Mouse (Mus musculus): ENCODE results near the gene Sf3a2.
A peak's percentile ranks its signal among the peaks of the same experiment; 100 is the strongest.

Sf3a2 gene

DNA sequence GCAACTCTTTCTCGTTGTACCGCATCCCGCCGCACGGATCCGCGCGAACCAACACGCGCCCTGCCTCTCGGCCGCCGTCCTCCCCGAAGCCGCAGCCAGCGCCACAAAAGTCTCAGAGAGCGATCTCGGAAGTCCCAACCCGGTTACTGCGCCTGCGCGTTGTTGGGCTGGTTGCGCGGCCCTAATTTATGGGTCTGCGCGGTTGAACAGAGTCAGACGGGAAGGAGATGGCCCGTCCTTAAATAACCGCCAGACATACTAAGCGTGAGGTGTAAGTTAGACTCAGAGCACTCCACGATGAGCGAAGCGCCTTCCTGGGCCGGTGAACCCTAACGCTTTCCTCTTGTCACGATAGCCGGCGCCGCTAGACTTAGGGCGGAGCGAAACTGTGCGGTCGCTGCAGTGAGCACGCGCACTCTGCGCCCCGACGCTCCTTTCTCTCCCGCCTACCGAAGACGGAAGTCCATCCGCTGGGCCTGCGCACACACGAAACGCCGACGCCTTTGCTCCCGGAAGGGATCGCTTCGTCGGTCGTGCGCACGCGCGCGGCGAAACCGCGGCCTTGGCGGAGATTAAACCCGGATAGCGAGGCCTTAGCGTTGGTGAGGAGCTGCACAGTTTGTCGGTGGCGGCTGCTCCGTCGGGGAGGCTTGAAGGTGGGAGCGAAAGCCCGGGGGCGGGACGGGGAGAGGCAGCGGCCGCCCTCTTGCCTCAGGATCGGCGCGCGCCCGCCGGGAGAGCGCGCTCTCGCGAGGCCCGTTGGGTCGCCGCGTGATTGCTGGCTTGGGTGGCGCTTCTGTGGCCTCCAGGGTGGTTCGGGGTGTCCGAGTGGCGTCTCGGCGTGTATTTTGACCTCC lies at the start of gene Sf3a2, which contains the start of gene Plekhj1:
Sf3a2 (plus strand) TSS at position 49 of the 857 bp plus-strand sequence.
Plekhj1 (minus strand) TSS at position 477 of the 857 bp plus-strand sequence.
- peak; percentile 98 for DNase-seq

DNA sequence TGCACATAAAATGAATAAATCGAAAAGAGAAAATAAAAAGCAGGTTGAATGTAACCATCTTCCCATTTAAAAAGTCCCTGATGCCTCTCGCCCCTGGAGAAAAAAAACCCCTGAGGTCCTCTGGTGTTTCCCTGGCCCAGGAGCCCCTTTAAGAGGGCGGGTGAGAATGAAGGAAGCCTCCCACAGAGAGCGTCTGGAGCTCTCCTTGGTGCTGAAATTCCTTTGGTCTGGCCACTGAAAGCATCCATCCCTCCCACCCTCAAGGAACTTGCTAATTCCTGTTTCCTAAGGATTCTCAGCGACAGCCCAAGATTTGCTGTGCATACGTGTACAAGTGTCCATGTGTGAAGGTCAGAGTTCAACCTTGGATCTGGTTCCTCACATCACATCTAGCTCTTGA lies 49.4 kb upstream of the Sf3a2 start:
- DNase-seq = no peak

DNA sequence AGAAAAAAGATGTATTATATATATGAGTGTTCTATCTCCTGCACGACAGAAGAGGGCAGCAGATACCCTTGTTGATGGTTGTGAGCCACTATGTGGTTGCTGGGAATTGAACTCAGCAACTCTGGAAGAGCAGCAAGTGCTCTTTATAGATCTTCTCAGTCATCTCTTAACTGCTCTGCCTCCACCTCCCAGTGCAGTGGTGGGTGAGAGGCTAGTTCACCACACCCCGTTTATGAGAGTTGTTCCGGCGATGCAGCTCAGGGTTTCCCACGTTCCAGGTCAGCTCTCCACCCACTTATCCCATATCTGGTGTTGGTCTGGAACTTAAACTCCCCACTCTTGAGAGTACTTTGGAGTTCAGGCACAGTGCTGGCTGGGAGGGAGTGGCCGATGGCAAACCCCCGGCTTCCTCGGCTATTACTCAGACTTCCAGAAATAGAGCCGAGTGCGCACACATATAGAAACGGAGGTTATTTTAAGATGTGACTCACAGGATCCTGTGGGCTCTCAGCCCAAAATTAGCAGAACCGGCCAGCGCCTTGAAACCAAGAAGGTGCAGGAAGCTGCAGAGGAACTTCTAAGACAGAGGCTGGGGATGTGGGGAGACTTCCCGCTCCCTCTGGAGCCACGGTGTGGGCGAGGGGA lies 46.7 kb upstream of the Sf3a2 start:
- DNase-seq = no peak

DNA sequence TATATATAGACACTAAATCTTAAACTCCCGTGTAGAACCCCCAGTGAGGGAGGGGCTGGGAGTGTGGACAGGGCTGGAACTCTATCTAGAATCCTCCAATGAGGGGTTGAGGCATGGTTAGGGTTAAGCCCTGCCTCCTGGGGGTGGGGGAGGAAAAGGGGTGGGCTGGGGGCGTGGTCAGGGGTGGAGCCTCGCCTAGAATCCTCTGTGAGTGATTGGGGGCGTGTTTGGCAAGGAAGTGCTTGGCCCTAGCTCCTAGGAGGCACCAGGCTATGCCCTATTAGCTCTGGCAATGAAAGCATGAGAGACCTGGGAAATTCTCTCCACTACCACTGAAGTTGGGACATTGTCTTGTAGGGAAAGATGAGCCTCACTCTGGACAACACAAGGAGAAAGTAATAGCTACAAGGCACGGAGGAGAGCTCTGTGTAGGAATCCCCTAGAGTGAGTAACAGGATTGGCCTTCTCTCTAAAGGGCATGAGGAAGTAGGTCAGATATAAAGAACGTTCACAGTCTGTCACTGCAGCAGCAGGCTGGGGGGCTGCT lies 45.8 kb upstream of the Sf3a2 start:
- peak; percentile 62 for DNase-seq

DNA sequence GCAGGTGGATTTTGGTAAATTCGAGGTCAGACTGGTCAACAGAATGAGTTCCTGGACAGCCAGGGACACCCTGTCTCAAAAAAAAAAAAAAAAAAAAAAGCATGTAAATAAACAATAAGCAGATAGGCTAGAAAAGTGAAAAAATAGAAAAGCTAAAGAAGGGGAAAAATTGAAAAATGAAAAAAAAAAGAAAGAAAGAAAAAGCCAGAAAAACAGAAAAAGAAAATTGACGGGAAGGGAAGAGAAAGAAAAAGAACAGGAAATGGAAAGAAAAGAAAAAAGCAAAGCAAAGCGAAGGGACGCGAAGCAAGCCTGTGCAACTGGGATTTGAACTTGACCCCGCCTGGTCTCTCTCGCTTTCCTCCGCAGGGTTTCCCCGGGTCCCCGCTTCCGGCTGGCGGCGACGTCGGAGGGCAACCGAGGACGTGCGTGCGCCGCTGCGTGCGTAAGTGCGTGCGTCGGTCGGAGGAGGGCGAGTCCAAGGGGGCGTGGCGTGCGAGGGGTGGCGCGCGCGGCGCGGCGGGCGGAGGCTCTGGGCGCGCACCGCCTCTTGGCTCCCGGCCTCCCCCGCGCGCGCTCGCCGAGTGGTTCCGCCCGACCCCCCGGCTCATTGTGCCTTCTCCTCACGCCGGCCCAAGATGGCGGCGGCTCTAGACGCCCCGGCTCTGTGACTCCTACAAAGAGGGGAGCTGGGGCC lies 43.3 kb upstream of the Sf3a2 start, which contains the start of gene Dot1l:
Dot1l (plus strand) TSS at position 613 of the 697 bp plus-strand sequence.
- DNase-seq = peak; percentile 99

DNA sequence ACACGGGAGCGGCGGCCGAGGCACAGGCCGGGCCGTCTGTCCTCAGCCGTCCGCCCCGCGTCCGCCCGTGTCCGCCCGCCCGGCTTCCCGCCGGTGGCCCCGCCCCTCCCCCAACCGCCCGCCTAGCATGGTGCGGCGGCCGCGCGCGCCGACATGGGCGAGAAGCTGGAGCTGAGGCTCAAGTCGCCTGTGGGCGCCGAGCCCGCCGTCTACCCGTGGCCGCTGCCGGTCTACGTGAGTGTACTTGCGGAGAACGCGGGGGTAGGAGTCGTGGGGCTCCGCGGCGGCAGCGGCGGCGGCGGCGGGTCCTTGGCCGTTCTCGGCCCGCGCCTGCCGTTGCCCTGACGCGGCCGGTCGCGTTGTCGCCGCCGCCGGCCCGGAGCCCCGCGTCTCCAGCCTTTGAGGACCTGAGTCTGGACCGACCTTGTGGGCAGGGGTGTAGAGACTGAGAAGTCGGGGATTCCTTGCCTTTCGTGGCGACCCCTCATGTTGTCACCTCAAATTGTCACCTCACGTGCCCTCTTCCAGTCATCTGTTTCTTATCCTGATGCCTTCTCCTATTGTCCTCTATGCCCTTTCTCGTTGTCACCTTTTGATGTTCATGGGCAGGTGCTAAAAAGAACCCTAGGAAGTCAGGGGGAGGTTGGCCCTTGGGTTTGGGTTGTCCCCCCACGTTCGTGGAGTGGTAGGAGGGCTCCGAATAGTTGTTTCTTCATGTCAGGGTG lies 42.5 kb upstream of the Sf3a2 start:
- no peak for DNase-seq

DNA sequence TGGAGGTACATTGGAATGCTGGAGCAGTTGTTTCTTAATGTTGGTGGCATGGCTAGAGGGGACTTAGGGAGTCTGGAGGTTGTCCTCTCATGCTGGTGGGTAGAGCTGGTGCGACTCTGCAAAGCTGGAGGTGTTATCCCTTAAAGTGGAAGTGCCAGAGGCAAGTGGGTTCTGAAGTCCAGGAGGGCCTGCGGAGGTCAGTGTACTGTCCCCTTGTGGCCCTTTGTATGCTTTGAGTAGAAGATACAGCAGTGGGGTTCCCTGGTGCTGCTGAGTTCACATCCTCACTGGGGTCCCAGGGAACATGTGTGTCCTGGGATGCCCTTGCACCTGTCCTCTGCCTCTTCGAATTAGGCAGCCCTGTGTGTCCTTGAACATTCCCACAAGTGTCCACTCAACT lies 41.9 kb upstream of the Sf3a2 start:
- DNase-seq = no peak

DNA sequence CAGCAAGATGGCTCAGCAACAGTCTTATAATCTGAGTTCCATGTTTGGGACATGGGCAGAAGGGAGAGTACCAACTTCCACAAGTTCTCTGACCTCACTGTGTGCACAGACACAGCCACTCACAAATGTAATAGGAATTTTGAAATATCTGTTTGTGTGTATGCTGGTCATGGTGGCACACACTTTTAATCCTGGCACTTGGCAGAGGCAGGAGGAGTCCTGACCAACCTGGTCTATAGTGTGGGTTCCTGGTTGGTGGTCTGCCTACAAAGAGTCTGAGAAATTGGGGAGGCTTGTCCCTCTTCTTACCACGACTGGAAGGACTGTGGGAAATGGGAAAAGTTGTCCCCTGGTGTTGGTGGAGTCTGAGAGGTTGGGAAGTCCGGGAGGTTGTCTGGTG lies 41.5 kb upstream of the Sf3a2 start:
- no peak for DNase-seq

DNA sequence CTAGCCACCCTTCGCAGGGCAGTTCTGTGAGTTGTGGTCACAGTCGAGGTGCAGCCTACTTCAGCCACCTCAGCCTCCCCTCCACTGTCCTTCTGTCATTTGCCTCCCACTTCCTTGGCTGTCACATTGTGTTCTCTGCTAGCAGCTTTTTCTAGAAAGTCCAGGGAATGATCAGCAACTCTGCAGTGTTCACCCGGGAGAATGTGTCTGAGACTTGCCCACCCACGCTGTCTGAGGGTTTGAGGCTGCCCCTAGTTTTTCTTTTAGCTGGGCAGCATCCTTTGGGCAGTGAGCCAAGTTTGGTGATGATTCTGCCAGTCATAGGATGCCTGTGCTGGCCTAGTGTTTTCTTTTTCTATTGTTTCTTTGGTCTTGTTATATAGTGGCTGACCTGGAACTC lies 41.0 kb upstream of the Sf3a2 start:
- DNase-seq = no peak

DNA sequence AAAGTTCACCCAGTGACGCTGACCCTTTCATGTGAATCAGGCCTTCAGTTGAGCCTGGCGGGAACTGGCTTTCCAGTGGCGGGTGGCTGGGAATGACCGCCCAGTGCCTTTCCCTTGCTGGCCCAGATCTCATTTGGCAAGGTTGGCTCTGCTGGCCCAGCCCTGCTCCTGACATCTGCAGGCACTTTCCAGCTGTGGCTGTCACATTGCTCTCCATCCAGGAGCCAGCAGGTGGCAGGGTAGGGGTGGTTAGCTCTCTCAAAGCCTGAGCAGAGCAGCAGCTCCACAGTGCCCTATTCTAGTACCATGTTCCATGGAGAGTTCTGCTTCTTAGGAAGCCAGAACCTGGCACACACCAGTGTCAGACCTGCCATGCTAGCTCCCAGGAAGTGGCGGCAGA lies 40.3 kb upstream of the Sf3a2 start:
- peak; percentile 46 for DNase-seq

DNA sequence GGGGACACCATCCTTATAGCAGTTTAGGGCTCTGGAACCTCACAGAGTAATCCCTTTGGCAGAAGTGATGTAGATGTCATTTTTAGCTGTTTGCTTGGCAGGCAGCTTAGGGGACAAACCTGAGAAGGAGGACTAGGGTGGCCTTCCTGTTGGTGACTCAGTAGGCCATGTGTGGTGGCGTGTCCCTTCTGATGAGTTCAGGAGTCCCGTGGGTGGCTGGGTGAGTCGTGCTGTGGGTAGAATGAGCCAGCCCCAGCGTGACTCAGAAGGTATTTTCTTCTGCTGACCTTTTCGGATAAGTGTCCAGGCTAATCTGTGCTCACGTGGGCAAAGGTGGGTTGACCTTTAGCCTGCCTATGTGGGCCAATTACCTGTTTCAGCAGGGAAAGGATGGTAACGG lies 39.3 kb upstream of the Sf3a2 start:
- DNase-seq = no peak

DNA sequence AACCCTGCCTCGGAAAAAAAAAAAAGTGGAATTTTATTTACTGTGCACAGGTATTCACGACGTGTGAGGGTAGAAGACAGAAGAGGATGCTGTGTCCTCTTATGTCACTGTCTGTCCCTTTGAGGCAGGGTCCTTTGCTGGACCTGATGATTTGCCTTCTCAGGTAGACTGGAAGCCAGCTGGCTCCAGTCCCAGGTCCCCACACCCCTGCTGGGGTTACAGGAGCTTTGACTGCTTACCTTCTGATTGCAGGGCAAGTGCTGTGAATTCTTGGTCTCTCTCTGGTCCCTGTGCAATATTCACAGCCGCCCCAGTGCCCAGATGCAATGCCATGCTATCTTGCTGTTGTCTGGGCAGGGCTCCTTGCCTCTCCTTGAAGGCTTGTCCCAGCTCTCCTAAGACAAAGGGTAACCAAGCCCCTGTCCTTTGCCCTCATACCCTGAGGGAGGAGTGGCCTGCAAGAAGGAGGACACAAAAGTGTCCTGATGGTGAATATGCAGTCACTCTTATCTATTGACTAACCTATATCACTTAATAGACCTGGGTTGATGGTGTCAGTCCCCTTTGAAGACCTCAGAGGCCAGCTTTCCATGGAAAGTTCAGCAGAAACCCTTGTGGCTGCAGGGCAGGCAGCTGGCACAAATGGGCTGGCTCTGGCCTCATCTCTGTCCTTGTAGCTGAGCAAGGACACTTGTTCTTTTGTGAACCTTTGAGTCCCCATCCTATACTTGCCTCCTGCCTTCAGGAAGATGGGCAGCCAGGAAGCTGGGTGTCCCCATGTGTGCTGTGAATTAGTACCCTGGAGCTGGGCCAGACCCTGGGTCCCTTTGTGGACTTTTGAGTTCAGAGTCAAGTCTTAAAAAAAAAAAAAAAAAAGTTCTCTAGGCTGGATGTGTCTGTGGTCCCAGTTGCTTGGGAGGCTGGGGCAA lies 37.1 kb upstream of the Sf3a2 start:
- no peak for DNase-seq

DNA sequence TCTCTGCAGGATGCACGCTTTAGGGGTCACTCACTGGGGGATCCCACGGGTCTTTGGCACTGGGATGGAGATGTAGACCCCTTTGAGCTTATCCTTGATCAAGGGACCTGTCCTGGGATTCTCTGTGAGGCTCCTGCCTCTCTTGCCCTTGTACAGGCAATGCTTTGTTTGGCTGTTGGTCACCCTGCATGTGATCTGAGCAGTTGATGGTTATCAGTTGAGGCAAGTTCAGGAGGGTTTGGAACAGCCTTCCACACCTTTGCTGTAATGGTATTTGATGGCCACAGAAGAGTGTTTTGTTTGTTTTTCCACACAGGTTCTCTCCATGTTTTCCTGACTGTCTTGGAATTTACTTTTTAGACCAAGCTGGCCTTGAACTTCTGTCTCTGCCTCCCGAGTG lies 36.2 kb upstream of the Sf3a2 start:
- no peak for DNase-seq

DNA sequence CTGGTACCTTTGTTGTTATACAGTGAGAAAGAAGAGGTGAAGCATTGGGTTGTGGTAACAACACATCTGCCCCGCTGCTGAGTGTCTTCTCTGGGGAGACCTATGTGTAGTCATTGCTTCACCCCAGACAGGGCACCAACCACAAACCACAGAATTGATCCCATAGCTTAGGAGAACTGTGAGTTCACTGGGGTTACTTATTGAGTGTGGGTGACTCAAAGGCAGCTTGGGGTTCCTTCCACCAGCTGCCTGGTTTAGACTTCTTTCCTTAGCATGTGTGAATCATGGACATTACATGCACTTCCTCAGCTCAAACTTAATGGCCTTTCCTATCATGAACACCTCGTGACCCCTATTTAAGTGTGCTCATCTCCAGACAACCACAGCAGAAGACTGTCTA lies 34.5 kb upstream of the Sf3a2 start:
- no peak for DNase-seq

DNA sequence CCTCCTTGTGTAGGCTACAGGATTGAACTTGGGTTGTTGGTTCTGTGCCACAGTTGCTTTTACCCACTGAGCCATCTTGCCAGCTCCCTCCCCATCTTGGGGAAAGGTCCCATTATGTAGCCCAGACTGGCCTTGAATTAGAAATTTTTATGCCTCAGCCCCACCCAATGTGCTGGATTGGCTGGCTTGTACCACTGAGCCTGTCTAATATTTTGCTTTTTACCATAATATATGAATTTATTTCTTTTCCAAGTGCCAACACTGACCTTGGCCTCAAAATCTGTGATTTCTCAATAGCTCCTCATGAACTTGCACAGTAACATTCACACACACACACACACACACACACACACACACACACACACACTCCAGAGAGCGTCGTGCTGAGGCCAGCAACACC lies 32.3 kb upstream of the Sf3a2 start:
- no peak for DNase-seq

DNA sequence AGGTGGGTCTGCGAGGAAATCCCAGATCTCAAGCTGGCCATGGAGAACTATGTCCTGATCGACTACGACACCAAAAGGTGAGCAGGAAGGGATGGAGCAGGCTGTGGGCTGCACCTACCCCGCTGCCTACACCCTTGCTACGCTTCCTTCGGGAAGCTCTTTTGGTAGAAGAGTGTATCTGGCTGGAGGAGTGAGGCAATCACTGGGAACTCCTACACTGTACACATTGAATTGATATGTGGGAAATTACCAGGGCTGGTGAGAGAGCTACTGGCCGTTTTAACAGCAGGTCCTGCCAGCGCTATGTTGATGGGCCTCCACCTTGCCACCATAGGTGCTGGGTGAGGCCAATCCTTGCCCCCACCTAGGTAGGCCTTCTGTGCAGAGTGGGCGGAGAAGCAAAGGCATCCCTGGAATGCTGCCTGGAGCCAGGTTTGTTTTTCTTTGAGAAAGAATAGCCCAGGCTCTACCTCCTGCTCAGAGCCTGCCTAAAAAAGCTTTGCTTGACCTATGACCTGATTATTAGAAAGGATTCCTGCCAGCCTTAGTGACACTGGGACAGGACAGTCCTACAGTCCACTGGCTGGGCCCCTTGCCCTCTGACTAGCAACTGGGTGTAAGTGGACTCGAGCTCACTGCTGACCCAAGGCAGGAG lies 31.7 kb upstream of the Sf3a2 start:
- no peak for DNase-seq

DNA sequence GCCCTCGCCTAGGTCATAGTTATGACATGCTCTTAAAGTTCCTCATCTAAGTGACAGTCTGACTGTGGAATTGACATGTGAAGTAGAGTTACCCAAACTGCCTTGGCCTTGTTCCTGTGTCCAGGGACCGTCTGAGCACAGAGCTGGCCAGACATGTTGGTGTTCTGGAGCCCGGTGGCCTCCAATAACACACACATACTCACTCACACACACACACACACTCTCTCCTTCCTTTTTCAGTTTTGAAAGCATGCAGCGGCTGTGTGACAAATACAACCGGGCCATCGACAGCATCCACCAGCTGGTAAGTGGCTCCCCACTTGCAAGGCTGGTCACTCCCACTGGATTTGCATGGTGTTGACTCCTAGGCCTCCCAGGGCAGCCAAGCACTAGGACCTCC lies 29.6 kb upstream of the Sf3a2 start:
- DNase-seq = no peak

DNA sequence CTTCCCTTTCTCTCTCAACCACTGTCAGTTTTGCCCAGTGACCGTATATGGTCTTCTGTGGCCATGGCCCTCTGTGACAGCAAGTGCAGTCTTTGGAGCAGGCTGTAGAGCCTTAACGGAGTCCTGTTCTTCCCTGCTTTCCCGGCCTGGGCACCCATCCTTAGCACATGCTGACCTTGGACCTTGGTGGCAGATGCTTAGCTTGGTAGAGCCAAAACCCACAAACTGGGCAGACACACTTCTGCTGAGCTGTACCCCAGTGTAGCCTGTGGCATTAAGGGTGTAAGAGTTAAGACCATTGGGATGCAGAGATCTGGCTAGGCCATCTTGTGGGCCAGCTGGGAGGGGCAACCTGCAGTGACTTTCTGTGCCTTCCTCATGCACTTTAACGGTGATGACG lies 24.2 kb upstream of the Sf3a2 start:
- no peak for DNase-seq

DNA sequence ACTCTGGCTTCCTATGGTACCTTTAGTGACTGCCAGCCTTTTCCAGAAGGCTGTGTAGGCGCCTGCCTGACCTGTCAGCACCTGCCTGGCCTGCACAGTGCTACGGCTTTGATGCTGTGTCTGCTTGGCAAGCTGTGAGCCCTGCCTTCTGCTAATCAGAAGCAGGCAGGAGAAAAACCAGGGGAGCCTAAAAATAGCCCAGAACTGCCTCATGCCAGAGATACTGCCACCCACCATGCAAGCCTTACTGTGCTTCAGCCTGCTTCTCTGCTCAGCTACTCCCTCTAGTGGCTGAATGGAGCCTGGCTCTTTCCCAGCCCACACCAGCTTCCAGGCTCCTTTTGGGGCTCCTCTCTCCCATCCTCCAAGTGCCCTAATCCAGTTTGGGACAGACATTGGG lies 23.4 kb upstream of the Sf3a2 start:
- DNase-seq = peak; percentile 82

DNA sequence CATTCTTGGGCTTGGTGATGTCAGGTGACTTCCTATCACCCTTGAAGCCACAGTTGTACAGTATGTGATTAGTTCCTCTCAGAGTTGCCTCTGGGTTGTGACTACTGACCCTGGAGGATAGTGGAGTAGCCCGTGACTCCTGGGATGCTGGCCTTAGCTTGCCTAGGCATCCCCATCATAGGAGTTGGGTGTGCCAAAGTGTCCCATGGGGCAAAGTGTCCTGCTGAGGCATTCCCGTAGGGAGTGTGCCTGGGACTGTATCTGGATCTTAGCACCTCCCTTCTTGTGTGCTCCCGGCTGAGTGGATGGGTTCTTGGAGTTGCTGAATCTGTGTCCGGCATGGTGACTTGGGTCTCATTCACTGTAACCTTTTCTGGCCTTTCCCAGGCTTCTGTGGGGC lies 23.0 kb upstream of the Sf3a2 start:
- DNase-seq = no peak

DNA sequence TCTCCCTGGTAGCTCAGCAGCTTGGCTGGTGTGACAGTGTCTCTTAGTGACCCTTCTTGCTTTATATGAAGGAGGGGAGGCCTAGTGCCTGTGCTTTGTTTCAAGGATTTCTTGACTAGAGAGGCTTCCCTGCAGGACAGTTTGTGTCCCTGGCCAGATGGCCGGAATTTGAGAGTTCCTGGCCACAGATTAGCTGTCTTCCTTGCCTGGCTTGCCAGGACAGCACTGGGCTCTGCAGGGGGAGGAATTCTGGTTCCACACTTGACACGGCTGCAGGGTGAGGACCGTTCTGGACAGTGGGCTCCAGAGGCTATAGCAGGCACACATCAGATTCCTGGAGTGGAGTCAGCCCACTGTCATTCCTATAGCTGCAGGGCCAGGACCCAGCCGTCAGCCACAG lies 22.3 kb upstream of the Sf3a2 start:
- no peak for DNase-seq

All from right cerebral cortex, postnatal 4 days (tissue).